Comparison of ENCODE assay signal across 25 mouse cellular contexts in the genomic region with DNA sequence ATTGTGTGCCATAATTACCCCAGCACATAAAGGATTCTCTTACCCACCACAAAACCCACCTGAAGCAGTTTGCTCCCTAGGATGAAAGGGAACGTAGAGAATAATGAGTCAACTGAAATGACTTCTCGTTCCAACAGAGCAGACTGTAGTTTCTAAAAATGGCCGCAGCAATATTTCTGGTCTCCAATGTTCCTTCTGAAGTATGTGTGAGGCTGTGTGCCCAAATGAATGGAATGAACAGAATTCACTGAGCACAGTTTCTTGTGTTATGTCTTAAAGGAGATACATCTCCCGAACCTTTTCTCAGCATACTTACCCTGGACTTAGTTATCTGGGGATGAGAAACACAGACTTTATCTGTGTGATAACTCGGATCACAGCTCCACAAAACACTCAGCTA.
DNase-seq lines count a peak whose midpoint lies in the region; ATAC-seq lines count a peak whose summit lies in the region.
"Had no signal": no experiment of that assay in that cellular context is flagged by ENCODE, and none has a peak within 500 bp of the region (broad histone marks: within the 10 kb centered on the region; RNA-seq: fewer than 3 reads in every experiment).

No protein-coding gene starts in this region.

- H3K9me3 ChIP-seq in heart, embryonic 15.5 days (replicated peaks) = no peaks in the 10 kb centered on the region
- no peaks in the 10 kb centered on the region for H3K9me3 ChIP-seq in heart, embryonic 11.5 days (replicated peaks; ENCODE audit: control insufficient read depth, low read length)
- no peaks in the 10 kb centered on the region for H3K9me3 ChIP-seq in midbrain, embryonic 11.5 days (ENCODE audit: control insufficient read depth, low read length)
- H3K9me3 ChIP-seq: forebrain, embryonic 10.5 days; limb, embryonic 15.5 days; megakaryocyte, embryonic 14.5 days; midbrain, embryonic 15.5 days; stomach, embryonic 15.5 days had no signal

- ATAC-seq in frontal cortex, adult (ENCODE audit: low TSS enrichment) = peak; percentile 60
- ATAC-seq in heart, embryonic 15.5 days (replicated peaks; ENCODE audit: insufficient number of reproducible peaks, insufficient read depth, low FRiP score, low read depth) = no peak
- ATAC-seq in heart, embryonic 11.5 days (replicated peaks; ENCODE audit: insufficient number of reproducible peaks, low FRiP score, low TSS enrichment) = no peak
- no peak for ATAC-seq in midbrain, embryonic 11.5 days (ENCODE audit: low FRiP score)
- ATAC-seq: CD4-positive, CD25-positive, alpha-beta regulatory T cell, adult 4 months; hindbrain, embryonic 16.5 days; intestine, embryonic 16.5 days; Patski had no signal

- no peaks in the 10 kb centered on the region for H3K36me3 ChIP-seq in heart, embryonic 15.5 days
- no peaks in the 10 kb centered on the region for H3K36me3 ChIP-seq in heart, embryonic 11.5 days (ENCODE audit: control insufficient read depth, insufficient read depth, low read length)
- no peaks in the 10 kb centered on the region for H3K36me3 ChIP-seq in midbrain, embryonic 11.5 days (ENCODE audit: control insufficient read depth, insufficient read depth, low read length)
- H3K36me3 ChIP-seq: forebrain, embryonic 10.5 days; limb, embryonic 15.5 days; midbrain, embryonic 15.5 days; stomach, embryonic 15.5 days had no signal

- peak overlapping the region; percentile 63 for H3K27ac ChIP-seq in heart, embryonic 15.5 days
- no peak overlapping the region for H3K27ac ChIP-seq in heart, embryonic 11.5 days (ENCODE audit: low read depth, low read length)
- no peak overlapping the region for H3K27ac ChIP-seq in midbrain, embryonic 11.5 days (ENCODE audit: low read depth, low read length)
- H3K27ac ChIP-seq: forebrain, embryonic 10.5 days; limb, embryonic 15.5 days; midbrain, embryonic 15.5 days; stomach, embryonic 15.5 days had no signal

- H3K9ac ChIP-seq in heart, embryonic 15.5 days = no peak overlapping the region
- H3K9ac ChIP-seq in heart, embryonic 11.5 days (ENCODE audit: low read depth, low read length) = no peak overlapping the region
- H3K9ac ChIP-seq in midbrain, embryonic 11.5 days (ENCODE audit: low read length) = no peak overlapping the region
- H3K9ac ChIP-seq: limb, embryonic 15.5 days; midbrain, embryonic 15.5 days; stomach, embryonic 15.5 days had no signal

- H3K4me2 ChIP-seq in heart, embryonic 15.5 days = no peak overlapping the region
- no peak overlapping the region for H3K4me2 ChIP-seq in heart, embryonic 11.5 days
- no peak overlapping the region for H3K4me2 ChIP-seq in midbrain, embryonic 11.5 days
- H3K4me2 ChIP-seq: limb, embryonic 15.5 days; midbrain, embryonic 15.5 days; stomach, embryonic 15.5 days had no signal

- no peak for DNase-seq in frontal cortex, postnatal 14 days (ENCODE audit: low spot score in 2 of 2)
- DNase-seq in left cerebral cortex, postnatal 14 days (ENCODE audit: low spot score in 2 of 2) = peak; percentile 51 to 68
- DNase-seq in left cerebral cortex, adult 11 months (ENCODE audit: low spot score) = no peak
- peak; percentile 10 to 22 for DNase-seq in heart, postnatal 10 days
- no peak for DNase-seq in midbrain, embryonic 11.5 days (ENCODE audit: low spot score, missing footprints)
- DNase-seq: adrenal gland, postnatal 14 days; cerebellum, adult 11-12 months; cerebellum, postnatal 36 days; gastrocnemius, postnatal 25 days; kidney, postnatal 36 days; lung, adult 2 months; thymus, adult 2 months had no signal

- H3K4me3 ChIP-seq in heart, embryonic 15.5 days = no peak overlapping the region
- H3K4me3 ChIP-seq in heart, embryonic 11.5 days (ENCODE audit: low read depth, low read length) = no peak overlapping the region
- no peak overlapping the region for H3K4me3 ChIP-seq in midbrain, embryonic 11.5 days (ENCODE audit: low read depth, low read length)
- H3K4me3 ChIP-seq: forebrain, embryonic 10.5 days; limb, embryonic 15.5 days; megakaryocyte, embryonic 14.5 days; midbrain, embryonic 15.5 days; myocyte; stomach, embryonic 15.5 days had no signal

- intact Hi-C loops in left cerebral cortex, postnatal 14 days (cut with DNase I) = loop anchor here (10.0 kb wide), 2 partner anchors 109 to 131 kb away; a partner anchor contains a TSS
- intact Hi-C loops in heart, postnatal 10 days (cut with DNase I) = no loop called here

- no peaks in the 10 kb centered on the region for H3K27me3 ChIP-seq in heart, embryonic 15.5 days
- no peaks in the 10 kb centered on the region for H3K27me3 ChIP-seq in heart, embryonic 11.5 days (ENCODE audit: control insufficient read depth, insufficient read depth, low read length)
- no peaks in the 10 kb centered on the region for H3K27me3 ChIP-seq in midbrain, embryonic 11.5 days (ENCODE audit: control insufficient read depth, insufficient read depth, low read length)
- H3K27me3 ChIP-seq: limb, embryonic 15.5 days; megakaryocyte, embryonic 14.5 days; midbrain, embryonic 15.5 days; Patski; stomach, embryonic 15.5 days had no signal

- H3K4me1 ChIP-seq in heart, embryonic 15.5 days (replicated peaks) = peaks cover 22% of the 10 kb centered on the region
- H3K4me1 ChIP-seq in heart, embryonic 11.5 days (ENCODE audit: control insufficient read depth, insufficient read depth, low read length) = peaks cover 15% of the 10 kb centered on the region
- H3K4me1 ChIP-seq in midbrain, embryonic 11.5 days (ENCODE audit: control insufficient read depth, insufficient read depth, low read length) = no peaks in the 10 kb centered on the region
- H3K4me1 ChIP-seq: forebrain, embryonic 10.5 days; megakaryocyte, embryonic 14.5 days; midbrain, embryonic 15.5 days had no signal

- WGBS in heart, embryonic 15.5 days = 46% methylated on average over 5 of the region's 5 CpGs
- WGBS in heart, embryonic 11.5 days (ENCODE audit: insufficient replicate concordance) = 58% methylated on average over 5 of the region's 5 CpGs
- WGBS in midbrain, embryonic 11.5 days = 82% methylated on average over 5 of the region's 5 CpGs

Comparison
In these comparisons a context has a peak if more than half of its experiments do, and no peak if none do; other contexts are left out.
1. DNase-seq: peak in left cerebral cortex, postnatal 14 days (2 of 2) and heart, postnatal 10 days (2 of 2); none in frontal cortex, postnatal 14 days (0 of 2), left cerebral cortex, adult 11 months (single experiment) and midbrain, embryonic 11.5 days (single experiment).